Mouse (Mus musculus) megakaryocyte, embryonic 14.5 days (primary cell): Measurements from ENCODE around the gene Rbpjl.

Experiments used
- FLI1 ChIP-seq: IDR thresholded peaks from 2 replicates; pipeline ENCODE4 v1.6.1; 2012; ENCODE audit warnings: low read length, inconsistent platforms, mixed read lengths
- GATA1 ChIP-seq: IDR thresholded peaks from 3 replicates; pipeline ENCODE4 v1.6.1; 2012; ENCODE audit warnings: mixed read lengths, low read length, inconsistent platforms, borderline replicate concordance

GRCm38 (mm10) chr2:164359031-164359430 is 43.9 kb upstream of the Rbpjl start:
- TF ChIP-seq GATA1 (no peak), FLI1 (no peak)
